Mouse (Mus musculus): ENCODE measurements around the gene Npepps.
"Not testable (repeated sequence)": the region's sequence is repeated elsewhere in the genome, so short reads cannot be mapped to it uniquely, and the experiment has no call there.

The Npepps gene

GRCm38 (mm10) chr11:97280216-97280861, at the start of gene Npepps:
Npepps (minus strand) TSS chr11:97280638.
- DNase-seq = peak; percentile 76

- peak; percentile 54 for DNase-seq
These were observed 47.7 kb upstream of the Npepps start for GRCm38 (mm10) chr11:97328148-97328547.

- no peak for DNase-seq
These were observed 44.8 kb upstream of the Npepps start for GRCm38 (mm10) chr11:97325224-97325623.

GRCm38 (mm10) chr11:97321894-97322600, 41.6 kb upstream of the Npepps start:
- DNase-seq = not testable (repeated sequence)

GRCm38 (mm10) chr11:97321197-97321596, 40.8 kb upstream of the Npepps start:
- DNase-seq = no peak

GRCm38 (mm10) chr11:97315504-97316503, 35.4 kb upstream of the Npepps start, which contains the start of gene Mrpl45:
Mrpl45 (plus strand) TSS chr11:97315716.
- DNase-seq = peak; percentile 100

GRCm38 (mm10) chr11:97314751-97315503, 34.5 kb upstream of the Npepps start:
- no peak for DNase-seq

GRCm38 (mm10) chr11:97314110-97314509, 33.7 kb upstream of the Npepps start:
- peak; percentile 42 for DNase-seq

GRCm38 (mm10) chr11:97312871-97313270, 32.4 kb upstream of the Npepps start:
- not testable (repeated sequence) for DNase-seq

GRCm38 (mm10) chr11:97310895-97311631, 30.6 kb upstream of the Npepps start:
- DNase-seq = peak; percentile 25

GRCm38 (mm10) chr11:97309911-97310571, 29.6 kb upstream of the Npepps start:
- peak; percentile 85 for DNase-seq

- peak; percentile 72 for DNase-seq
These were observed 29.0 kb upstream of the Npepps start for GRCm38 (mm10) chr11:97309451-97309836.

- DNase-seq = no peak
These were observed 28.5 kb upstream of the Npepps start for GRCm38 (mm10) chr11:97308806-97309450.

GRCm38 (mm10) chr11:97307294-97308069, 27.0 kb upstream of the Npepps start:
- DNase-seq = no peak

- no peak for DNase-seq
These were observed 24.2 kb upstream of the Npepps start for GRCm38 (mm10) chr11:97304631-97305030.

- peak; percentile 80 for DNase-seq
These were observed 21.9 kb upstream of the Npepps start for GRCm38 (mm10) chr11:97302231-97302781.

GRCm38 (mm10) chr11:97301406-97301805, 21.0 kb upstream of the Npepps start:
- DNase-seq = no peak

- DNase-seq = no peak
These were observed 19.5 kb upstream of the Npepps start for GRCm38 (mm10) chr11:97299939-97300338.

- DNase-seq = no peak
These were observed 16.1 kb upstream of the Npepps start for GRCm38 (mm10) chr11:97296542-97296941.

Measured in kidney, adult 9 months (tissue).